ENCODE assay signal across 21 mouse cellular contexts in genomic region chr12:75649706-75650093, GRCm38 (mm10). TPM values are rescaled to one million over a fixed set of nuclear protein-coding genes. Genes with fewer than 3 reads are reported as not detected.
DNase-seq lines count a peak whose midpoint lies in the region; ATAC-seq and TF ChIP-seq lines count a peak whose summit lies in the region.
"Had no signal": no experiment of that assay in that cellular context is flagged by ENCODE, and none has a peak within 500 bp of the region (broad histone marks: within the 10 kb centered on the region; RNA-seq: fewer than 3 reads in every experiment).

No protein-coding gene starts in this region.

- H3K4me2 ChIP-seq in forebrain, embryonic 11.5 days (ENCODE audit: low read depth, low read length, severe bottlenecking) = no peak overlapping the region
- H3K4me2 ChIP-seq in forebrain, embryonic 15.5 days (replicated peaks) = no peak overlapping the region
- H3K4me2 ChIP-seq in hindbrain, postnatal 0 days (ENCODE audit: low read depth, low read length) = no peak overlapping the region
- H3K4me2 ChIP-seq in hindbrain, embryonic 11.5 days (replicated peaks; ENCODE audit: low read depth, low read length) = no peak overlapping the region
- H3K4me2 ChIP-seq in midbrain, embryonic 16.5 days (ENCODE audit: low read length) = peak overlapping the region; percentile 3; the same call in 1 of the 2 replicates
- H3K4me2 ChIP-seq: embryonic facial prominence, embryonic 13.5 days; heart, embryonic 11.5 days; heart, embryonic 15.5 days; intestine, embryonic 15.5 days had no signal

- H3K27ac ChIP-seq in forebrain, embryonic 11.5 days (ENCODE audit: low read depth, low read length) = no peak overlapping the region
- H3K27ac ChIP-seq in forebrain, embryonic 15.5 days (replicated peaks) = no peak overlapping the region
- peak overlapping the region; percentile 20; the same call in 1 of the 2 replicates for H3K27ac ChIP-seq in hindbrain, postnatal 0 days
- H3K27ac ChIP-seq in hindbrain, embryonic 11.5 days (ENCODE audit: low read depth, low read length) = no peak overlapping the region
- peak overlapping the region; percentile 72 for H3K27ac ChIP-seq in midbrain, embryonic 16.5 days (ENCODE audit: low read length)
- H3K27ac ChIP-seq in layer of hippocampus, adult 2 months = no peak overlapping the region
- H3K27ac ChIP-seq: embryonic facial prominence, embryonic 13.5 days; heart, adult 2 months; heart, embryonic 15.5 days; intestine, embryonic 15.5 days had no signal

- H3K9ac ChIP-seq in forebrain, embryonic 11.5 days (ENCODE audit: low read length) = no peak overlapping the region
- no peak overlapping the region for H3K9ac ChIP-seq in forebrain, embryonic 15.5 days (replicated peaks)
- no peak overlapping the region for H3K9ac ChIP-seq in hindbrain, postnatal 0 days (replicated peaks; ENCODE audit: low read length)
- H3K9ac ChIP-seq in hindbrain, embryonic 11.5 days (ENCODE audit: low read depth, low read length) = no peak overlapping the region
- H3K9ac ChIP-seq in midbrain, embryonic 16.5 days (ENCODE audit: low read depth, low read length) = no peak overlapping the region
- H3K9ac ChIP-seq: embryonic facial prominence, embryonic 13.5 days; heart, embryonic 15.5 days; intestine, embryonic 15.5 days had no signal

- no peak for TF ChIP-seq CTCF in hindbrain, postnatal 0 days (IDR thresholded peaks at IDR 0.05; ENCODE audit: low read depth)
- no peak for TF ChIP-seq CTCF in layer of hippocampus, adult 2 months (conservative IDR thresholded peaks at IDR 0.05)

- no peaks in the 10 kb centered on the region for H3K27me3 ChIP-seq in forebrain, embryonic 11.5 days (ENCODE audit: control insufficient read depth, insufficient read depth, low read length)
- no peaks in the 10 kb centered on the region for H3K27me3 ChIP-seq in forebrain, embryonic 15.5 days
- H3K27me3 ChIP-seq in hindbrain, postnatal 0 days (ENCODE audit: insufficient read depth, low read length) = no peaks in the 10 kb centered on the region
- H3K27me3 ChIP-seq in hindbrain, embryonic 11.5 days (ENCODE audit: control insufficient read depth, insufficient read depth, low read length) = no peaks in the 10 kb centered on the region
- H3K27me3 ChIP-seq in midbrain, embryonic 16.5 days (ENCODE audit: control insufficient read depth, insufficient read depth, low read depth, low read length) = no peaks in the 10 kb centered on the region
- H3K27me3 ChIP-seq: embryonic facial prominence, embryonic 13.5 days; heart, embryonic 15.5 days; intestine, embryonic 15.5 days had no signal

- H3K9me3 ChIP-seq in forebrain, embryonic 11.5 days (ENCODE audit: control insufficient read depth, low read length) = no peaks in the 10 kb centered on the region; the same call in 1 of the 2 replicates
- H3K9me3 ChIP-seq in forebrain, embryonic 15.5 days = no peaks in the 10 kb centered on the region
- H3K9me3 ChIP-seq in hindbrain, postnatal 0 days (ENCODE audit: low read length) = no peaks in the 10 kb centered on the region
- H3K9me3 ChIP-seq in hindbrain, embryonic 11.5 days (ENCODE audit: control insufficient read depth, low read length) = no peaks in the 10 kb centered on the region
- no peaks in the 10 kb centered on the region for H3K9me3 ChIP-seq in midbrain, embryonic 16.5 days (replicated peaks; ENCODE audit: control insufficient read depth, low read length, poor library complexity, severe bottlenecking)
- H3K9me3 ChIP-seq: embryonic facial prominence, embryonic 13.5 days; heart, embryonic 15.5 days; intestine, embryonic 15.5 days had no signal

- no peak overlapping the region for H3K4me3 ChIP-seq in forebrain, embryonic 11.5 days (ENCODE audit: low read depth, low read length)
- H3K4me3 ChIP-seq in forebrain, embryonic 15.5 days = no peak overlapping the region
- H3K4me3 ChIP-seq in hindbrain, postnatal 0 days (ENCODE audit: low read length) = no peak overlapping the region
- no peak overlapping the region for H3K4me3 ChIP-seq in hindbrain, embryonic 11.5 days (ENCODE audit: low read depth, low read length)
- no peak overlapping the region for H3K4me3 ChIP-seq in midbrain, embryonic 16.5 days (ENCODE audit: low read depth, low read length)
- no peak overlapping the region for H3K4me3 ChIP-seq in layer of hippocampus, adult 2 months
- H3K4me3 ChIP-seq: embryonic facial prominence, embryonic 13.5 days; heart, adult 2 months; heart, embryonic 15.5 days; intestine, embryonic 15.5 days had no signal

- no peaks in the 10 kb centered on the region for H3K4me1 ChIP-seq in forebrain, embryonic 11.5 days (replicated peaks; ENCODE audit: control insufficient read depth, insufficient read depth, low read length)
- H3K4me1 ChIP-seq in forebrain, embryonic 15.5 days = peaks cover 10% of the 10 kb centered on the region
- H3K4me1 ChIP-seq in hindbrain, postnatal 0 days (ENCODE audit: insufficient read depth, low read length) = no peaks in the 10 kb centered on the region
- no peaks in the 10 kb centered on the region for H3K4me1 ChIP-seq in hindbrain, embryonic 11.5 days (replicated peaks; ENCODE audit: control insufficient read depth, insufficient read depth, low read length)
- peaks cover 16% of the 10 kb centered on the region for H3K4me1 ChIP-seq in midbrain, embryonic 16.5 days (ENCODE audit: control insufficient read depth, insufficient read depth, low read length)
- H3K4me1 ChIP-seq: embryonic facial prominence, embryonic 13.5 days; intestine, embryonic 15.5 days had no signal

- intact Hi-C loops in heart, postnatal 14 days (cut with DNase I) = loop anchor here (10.0 kb wide), 1 partner anchor 365 kb away; no protein-coding TSS in a partner anchor

- no peaks in the 10 kb centered on the region for H3K36me3 ChIP-seq in forebrain, embryonic 11.5 days (ENCODE audit: control insufficient read depth, insufficient read depth, low read length)
- no peaks in the 10 kb centered on the region for H3K36me3 ChIP-seq in forebrain, embryonic 15.5 days
- no peaks in the 10 kb centered on the region for H3K36me3 ChIP-seq in hindbrain, postnatal 0 days (ENCODE audit: insufficient read depth, low read length)
- H3K36me3 ChIP-seq in hindbrain, embryonic 11.5 days (ENCODE audit: control insufficient read depth, insufficient read depth, low read length) = no peaks in the 10 kb centered on the region
- no peaks in the 10 kb centered on the region for H3K36me3 ChIP-seq in midbrain, embryonic 16.5 days (ENCODE audit: control insufficient read depth, insufficient read depth, low read length)
- H3K36me3 ChIP-seq: embryonic facial prominence, embryonic 13.5 days; heart, embryonic 15.5 days; intestine, embryonic 15.5 days had no signal

- WGBS in forebrain, embryonic 11.5 days = 54% methylated on average over 2 of the region's 2 CpGs
- 42% methylated on average over 2 of the region's 2 CpGs for WGBS in forebrain, embryonic 15.5 days
- 64% methylated on average over 2 of the region's 2 CpGs for WGBS in hindbrain, postnatal 0 days
- 98% methylated on average over 2 of the region's 2 CpGs for WGBS in hindbrain, embryonic 11.5 days
- WGBS in midbrain, embryonic 16.5 days = 25% methylated on average over 2 of the region's 2 CpGs

- ATAC-seq in forebrain, embryonic 11.5 days (replicated peaks; ENCODE audit: low FRiP score) = peak; percentile 27; the same call in 1 of the 2 replicates
- no peak for ATAC-seq in forebrain, embryonic 15.5 days (replicated peaks)
- ATAC-seq in hindbrain, postnatal 0 days = no peak
- no peak for ATAC-seq in hindbrain, embryonic 11.5 days (ENCODE audit: low FRiP score)
- peak; percentile 11; the same call in 1 of the 2 replicates for ATAC-seq in midbrain, embryonic 16.5 days
- ATAC-seq: CD4-positive, CD25-positive, alpha-beta regulatory T cell, adult 4 months; intestine, embryonic 15.5 days had no signal

- no peak for DNase-seq in forebrain, embryonic 11.5 days (ENCODE audit: low spot score)
- peak; percentile 63 for DNase-seq in heart, adult 11 months
- no peak for DNase-seq in heart, postnatal 14 days
- DNase-seq in hindbrain, postnatal 0 days (ENCODE audit: low spot score) = no peak
- no peak for DNase-seq in hindbrain, embryonic 11.5 days (ENCODE audit: low spot score)
- no peak for DNase-seq in layer of hippocampus, adult 2 months (ENCODE audit: low spot score in 2 of 2)
- DNase-seq: adrenal gland, postnatal 10 days; B cell, adult 2 months; cerebellum, adult 11 months; cerebellum, adult 9-11 months; cerebellum, postnatal 36 days; gastrocnemius, postnatal 10 days; heart, adult 2 months; kidney, adult 18-20 months had no signal

RNA-seq across cellular contexts. Expression of gene Wdr89, which starts 19.6 kb away (rescaled TPM):
- polyA plus RNA-seq in forebrain, embryonic 11.5 days (2014; fragmentation: Nextera tagmentation; extraction: Ambion mirVana) = 10.6 and 11.9 TPM in 2 replicates
- 7.1 and 8.7 TPM in 2 replicates for polyA plus RNA-seq in forebrain, embryonic 15.5 days (2015; fragmentation: Nextera tagmentation; extraction: Ambion mirVana)
- total RNA-seq in heart, postnatal 14 days (2021) = 1 to 10 TPM; 2.5 TPM
- total RNA-seq in hindbrain, postnatal 0 days (2014; rRNA removed) = 2.4 and 2.5 TPM in 2 replicates
- 3.7 TPM in 2 replicates for polyA plus RNA-seq in hindbrain, postnatal 0 days (2015; fragmentation: Nextera tagmentation; extraction: Ambion mirVana)
- 9.3 and 10.5 TPM in 2 replicates for polyA plus RNA-seq in hindbrain, embryonic 11.5 days (2014; fragmentation: Nextera tagmentation; extraction: Ambion mirVana)
- 5.1 and 5.4 TPM in 2 replicates for polyA plus RNA-seq in midbrain, embryonic 16.5 days (2015; fragmentation: Nextera tagmentation; extraction: Ambion mirVana)
- total RNA-seq in layer of hippocampus, adult 2 months (2021) = 1 to 10 TPM; 3.2 to 3.6 TPM

RNA-seq across cellular contexts. Expression of gene Ppp2r5e, which starts 53.7 kb away (rescaled TPM):
- polyA plus RNA-seq in forebrain, embryonic 11.5 days (2014; fragmentation: Nextera tagmentation; extraction: Ambion mirVana) = 24.9 and 26.1 TPM in 2 replicates
- 22.9 and 26.8 TPM in 2 replicates for polyA plus RNA-seq in forebrain, embryonic 15.5 days (2015; fragmentation: Nextera tagmentation; extraction: Ambion mirVana)
- total RNA-seq in heart, postnatal 14 days (2021) = 10 to 100 TPM; 35.3 to 36.2 TPM
- 26.7 and 34.0 TPM in 2 replicates for total RNA-seq in hindbrain, postnatal 0 days (2014; rRNA removed)
- 23.4 and 25.2 TPM in 2 replicates for polyA plus RNA-seq in hindbrain, postnatal 0 days (2015; fragmentation: Nextera tagmentation; extraction: Ambion mirVana)
- 21.8 and 23.3 TPM in 2 replicates for polyA plus RNA-seq in hindbrain, embryonic 11.5 days (2014; fragmentation: Nextera tagmentation; extraction: Ambion mirVana)
- polyA plus RNA-seq in midbrain, embryonic 16.5 days (2015; fragmentation: Nextera tagmentation; extraction: Ambion mirVana) = 18.1 and 18.9 TPM in 2 replicates
- total RNA-seq in layer of hippocampus, adult 2 months (2021) = 10 to 100 TPM; 79.1 to 80.1 TPM

Comparison
In these comparisons a context has a peak if more than half of its experiments do, and no peak if none do; other contexts are left out.
1. ATAC-seq: peak in forebrain, embryonic 11.5 days (single experiment) and midbrain, embryonic 16.5 days (single experiment); none in forebrain, embryonic 15.5 days (single experiment), hindbrain, postnatal 0 days (single experiment) and hindbrain, embryonic 11.5 days (single experiment).
2. H3K27ac ChIP-seq: peak in hindbrain, postnatal 0 days (single experiment) and midbrain, embryonic 16.5 days (single experiment); none in forebrain, embryonic 11.5 days (single experiment), forebrain, embryonic 15.5 days (single experiment), hindbrain, embryonic 11.5 days (single experiment) and layer of hippocampus, adult 2 months (single experiment).